ENCODE assay signal across 8 mouse cellular contexts in the genomic region with DNA sequence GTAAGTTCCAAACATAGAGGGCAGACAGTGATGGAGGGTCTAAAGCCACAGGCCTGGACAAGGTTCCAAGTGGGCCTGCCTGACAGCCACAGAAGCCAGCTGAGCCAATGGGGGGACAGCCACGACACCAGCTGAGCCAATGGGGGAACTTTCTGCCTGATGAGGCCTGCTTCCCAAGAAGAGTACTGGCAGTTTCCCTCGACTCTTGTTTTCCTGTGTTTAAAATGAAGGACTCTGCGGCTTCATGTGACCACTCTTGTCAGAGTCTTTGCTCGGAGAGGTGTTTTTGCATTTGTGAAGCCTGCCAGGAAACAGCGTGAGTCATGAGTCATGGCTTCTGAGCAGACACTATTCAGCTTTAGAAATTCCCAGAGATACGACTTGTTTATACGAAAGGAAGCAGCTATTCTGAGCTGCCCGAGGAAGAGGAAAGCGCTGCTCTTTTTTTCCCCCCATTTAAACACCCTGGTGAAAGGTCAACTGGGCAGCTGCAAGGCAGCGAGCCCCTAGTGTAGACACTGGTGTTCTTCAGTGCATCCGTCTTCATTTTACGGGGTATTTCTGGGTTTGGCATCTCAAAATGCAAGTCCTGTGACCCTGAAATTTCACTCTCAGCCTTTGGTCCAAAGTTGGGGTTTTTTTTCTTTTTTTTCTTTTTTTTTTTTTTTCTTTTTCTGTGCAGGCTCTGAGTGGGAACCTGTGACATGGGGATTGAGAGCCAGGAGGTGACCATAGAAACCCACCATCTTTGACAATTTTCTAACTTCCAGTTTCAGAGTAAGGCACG.
DNase-seq lines count a peak whose midpoint lies in the region; ATAC-seq and TF ChIP-seq lines count a peak whose summit lies in the region.

No protein-coding gene starts in this region.

- DNase-seq in MN1 (ENCODE audit: low spot score) = peak; percentile 73
- DNase-seq in forebrain, embryonic 14.5 days (ENCODE audit: low spot score) = peak; percentile 59
- peak; percentile 66 to 68 for DNase-seq in heart, postnatal 14 days
- peak; percentile 69 to 86 for DNase-seq in kidney, postnatal 36 days
- DNase-seq in liver, postnatal 0 days = peak; percentile 25
- peak; percentile 18 for DNase-seq in ovary, postnatal 14 days (ENCODE audit: low spot score)

- 54% methylated on average over 13 of the region's 13 CpGs for WGBS in forebrain, embryonic 14.5 days
- WGBS in liver, postnatal 0 days (ENCODE audit: insufficient replicate concordance) = 38% methylated on average over 13 of the region's 13 CpGs

- peak; percentile 48 for ATAC-seq in forebrain, embryonic 14.5 days
- ATAC-seq in liver, postnatal 0 days = peak; percentile 55
- no peak for ATAC-seq in erythroid progenitor cell, adult 5-6 weeks (replicated peaks; ENCODE audit: low FRiP score, poor library complexity, severe bottlenecking)

- intact Hi-C loops in heart, postnatal 14 days (cut with DNase I) = loop anchor here (5.0 to 10.0 kb wide), 2 partner anchors 142 to 541 kb away; a partner anchor contains a TSS

- TF ChIP-seq CTCF in liver, postnatal 0 days (IDR thresholded peaks at IDR 0.05; ENCODE audit: low read depth) = no peak

- peak; percentile 37; the same call in 1 of the 2 replicates for TF ChIP-seq EP300 in liver, postnatal 0 days (IDR thresholded peaks at IDR 0.05; ENCODE audit: low read depth)

- H3K36me3 ChIP-seq in forebrain, embryonic 14.5 days (ENCODE audit: control insufficient read depth, insufficient read depth, low read length) = no peaks in the 10 kb centered on the region
- H3K36me3 ChIP-seq in liver, postnatal 0 days (replicated peaks; ENCODE audit: insufficient read depth, low read length) = no peaks in the 10 kb centered on the region

- peak overlapping the region; percentile 91 for H3K27ac ChIP-seq in brown adipose tissue, adult 24 weeks (replicated peaks; ENCODE audit: low read depth, low read length)
- H3K27ac ChIP-seq in forebrain, embryonic 14.5 days (ENCODE audit: low read depth, low read length) = peak overlapping the region; percentile 68; the same call in 1 of the 2 replicates
- peak overlapping the region; percentile 61 for H3K27ac ChIP-seq in liver, postnatal 0 days (ENCODE audit: low read depth)

- H3K27me3 ChIP-seq in forebrain, embryonic 14.5 days (replicated peaks; ENCODE audit: control insufficient read depth, insufficient read depth, low read length) = no peaks in the 10 kb centered on the region
- no peaks in the 10 kb centered on the region for H3K27me3 ChIP-seq in liver, postnatal 0 days (ENCODE audit: insufficient read depth, low read length)

- H3K9ac ChIP-seq in forebrain, embryonic 14.5 days (ENCODE audit: low read length) = no peak overlapping the region
- H3K9ac ChIP-seq in liver, postnatal 0 days (replicated peaks) = no peak overlapping the region

- no peaks in the 10 kb centered on the region for H3K9me3 ChIP-seq in forebrain, embryonic 14.5 days (replicated peaks; ENCODE audit: control insufficient read depth, low read length)
- H3K9me3 ChIP-seq in liver, postnatal 0 days (ENCODE audit: low read length) = no peaks in the 10 kb centered on the region

- H3K4me1 ChIP-seq in brown adipose tissue, adult 24 weeks (ENCODE audit: control insufficient read depth, insufficient read depth, insufficient read length, low read length) = peaks cover 16% of the 10 kb centered on the region
- peaks cover 6% of the 10 kb centered on the region; the same call in 1 of the 2 replicates for H3K4me1 ChIP-seq in forebrain, embryonic 14.5 days (ENCODE audit: control insufficient read depth, insufficient read depth, low read length)
- peaks cover 12% of the 10 kb centered on the region; the same call in 1 of the 2 replicates for H3K4me1 ChIP-seq in liver, postnatal 0 days (ENCODE audit: insufficient read depth)

- no peak overlapping the region for H3K4me2 ChIP-seq in forebrain, embryonic 14.5 days (ENCODE audit: low read length)
- no peak overlapping the region for H3K4me2 ChIP-seq in liver, postnatal 0 days (ENCODE audit: low read depth, low read length)

- H3K4me3 ChIP-seq in brown adipose tissue, adult 24 weeks (ENCODE audit: insufficient read depth, low read depth, low read length) = no peak overlapping the region
- no peak overlapping the region for H3K4me3 ChIP-seq in forebrain, embryonic 14.5 days (ENCODE audit: low read depth, low read length)
- H3K4me3 ChIP-seq in liver, postnatal 0 days (ENCODE audit: low read depth, low read length) = no peak overlapping the region

Comparison
In these comparisons a context has a peak if more than half of its experiments do, and no peak if none do; other contexts are left out.
1. DNase-seq: peak in every context shown above with its lines; median percentile 78 in kidney, postnatal 36 days; 73 in MN1; 67 in heart, postnatal 14 days; 59 in forebrain, embryonic 14.5 days; 25 in liver, postnatal 0 days; 18 in ovary, postnatal 14 days.